Mouse (Mus musculus) liver, embryonic 13.5 days (tissue): ENCODE data around the gene Jpt1. TPM values are rescaled to one million over a fixed set of nuclear protein-coding genes. Genes with fewer than 3 reads are reported as not detected.
"Not testable (repeated sequence)": the region's sequence is repeated elsewhere in the genome, so short reads cannot be mapped to it uniquely, and the experiment has no call there.

Source experiments
- ATAC-seq: fragments of 200-750 bp; cut with Nextera tagmentation; 2 replicates; pipeline ENCODE4 v1.8.0; 2017; ENCODE audit warnings: low read depth, mild to moderate bottlenecking, moderate number of reproducible peaks, moderate library complexity
- DNase-seq: peaks from one replicate; pipeline ENCODE4 v3.0.0; 2022
- H3K27ac ChIP-seq: fragments of 300-500 bp; sonication (generic); 2 replicates; pipeline ENCODE4 v1.5.1; 2015; ENCODE audit warnings: moderate library complexity, mild to moderate bottlenecking, inconsistent platforms
- H3K27me3 ChIP-seq: fragments of 300-500 bp; sonication (generic); 2 replicates; pipeline ENCODE4 v1.6.1; 2015; ENCODE audit warnings: mild to moderate bottlenecking, inconsistent platforms
- H3K36me3 ChIP-seq: fragments of 300-500 bp; sonication (generic); 2 replicates; pipeline ENCODE4 v1.6.1; 2015; ENCODE audit warnings: mild to moderate bottlenecking, inconsistent platforms
- H3K4me1 ChIP-seq: fragments of 300-500 bp; sonication (generic); replicated peaks from 2 replicates; pipeline ENCODE4 v1.6.1; 2015; ENCODE audit warnings: inconsistent platforms
- H3K4me2 ChIP-seq: fragments of 300-500 bp; sonication (generic); 2 replicates; pipeline ENCODE4 v1.6.1; 2015; ENCODE audit warnings: inconsistent platforms, mild to moderate bottlenecking, moderate library complexity
- H3K4me3 ChIP-seq: fragments of 300-500 bp; sonication (generic); replicated peaks from 2 replicates; pipeline ENCODE4 v1.5.1; 2015; ENCODE audit warnings: mild to moderate bottlenecking, inconsistent platforms
- H3K9ac ChIP-seq: fragments of 300-500 bp; sonication (generic); 2 replicates; pipeline ENCODE4 v1.6.1; 2015; ENCODE audit warnings: mild to moderate bottlenecking, inconsistent platforms
- H3K9me3 ChIP-seq: fragments of 300-500 bp; sonication (generic); replicated peaks from 2 replicates; pipeline ENCODE4 v1.6.1; 2016; ENCODE audit warnings: inconsistent platforms
- WGBS: fragments of 180-500 bp; shearing (Covaris S2); methylation state at CpG from one replicate; pipeline ENCODE4 v1.1.7; 2015; ENCODE audit not compliant: insufficient replicate concordance; 5-methylcytosine and 5-hydroxymethylcytosine counted together
- polyA plus RNA-seq: library from polyadenylated mRNA; unstranded; fragments of >200 nt; fragmentation: Nextera tagmentation; extraction: Ambion mirVana; gene quantifications from 2 replicates; pipeline ENCODE4 v1.2.1, GENCODE M21; 2015

Jpt1 gene
- polyA plus RNA-seq, 1 experiment from 2014 or later: 292 TPM

DNA sequence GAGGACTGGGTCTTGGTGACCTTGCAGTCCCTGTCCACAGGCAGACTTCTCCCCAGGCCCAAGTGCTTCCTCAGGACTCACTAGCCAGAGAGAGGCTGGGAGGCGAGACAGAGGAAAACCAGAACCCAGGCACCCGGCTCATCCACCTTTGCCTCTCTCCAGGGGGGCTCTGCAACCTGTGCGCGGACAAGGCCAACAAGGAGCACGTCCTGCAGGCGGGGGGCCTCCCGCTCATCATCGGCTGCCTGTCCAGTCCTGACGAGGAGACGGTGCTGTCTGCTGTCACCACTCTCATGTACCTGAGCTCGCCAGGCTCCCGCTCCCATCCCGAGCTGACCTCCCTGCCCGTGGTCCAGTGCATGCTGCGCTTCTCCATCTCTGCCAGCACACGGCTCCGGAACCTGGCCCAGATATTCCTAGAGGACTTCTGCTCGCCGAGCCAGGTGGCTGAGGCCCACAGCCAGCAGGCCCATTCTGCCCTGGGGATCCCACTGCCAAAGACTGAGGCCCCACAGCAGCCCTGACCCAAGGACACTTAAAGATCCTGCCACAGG lies 25.6 kb downstream of the Jpt1 start:
- Histone ChIP-seq H3K9me3 (no peaks in the 10 kb centered on the region), H3K4me2 (no peak overlapping the region), H3K4me1 (peaks cover 27% of the 10 kb centered on the region), H3K9ac (no peak overlapping the region), H3K36me3 (peaks cover 15% of the 10 kb centered on the region; the same call in 1 of the 2 replicates), H3K27ac (no peak overlapping the region), H3K27me3 (no peaks in the 10 kb centered on the region), H3K4me3 (no peak overlapping the region)
- 85% methylated on average over 19 of the region's 19 CpGs for WGBS
- ATAC-seq (no peak), DNase-seq (no peak)

DNA sequence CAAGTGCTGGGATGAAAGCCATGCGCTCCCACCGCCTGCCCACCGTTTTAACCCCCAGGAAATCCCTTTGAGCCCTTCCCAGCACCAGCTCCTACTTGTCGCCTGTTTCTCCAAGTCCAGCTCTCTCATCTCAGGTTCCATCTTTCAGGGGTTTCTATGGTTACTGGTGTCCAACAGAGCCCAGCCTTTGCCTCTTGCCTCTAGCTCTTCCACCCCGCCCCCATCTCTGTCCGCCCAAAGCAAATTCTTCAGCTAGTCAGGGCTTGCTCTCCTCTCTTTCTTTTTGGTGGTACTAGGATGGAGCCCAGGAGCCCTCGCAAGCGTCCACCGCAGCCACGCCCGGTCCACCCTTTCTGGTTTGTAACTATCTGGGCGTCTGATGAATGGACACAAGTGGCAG lies 29.0 kb downstream of the Jpt1 start:
- no peak for ATAC-seq
- peaks cover 4% of the 10 kb centered on the region for H3K4me1 ChIP-seq
- no peak overlapping the region for H3K9ac ChIP-seq
- 83% methylated on average over 12 of the region's 12 CpGs for WGBS
- H3K27ac ChIP-seq: no peak overlapping the region
- no peak overlapping the region for H3K4me2 ChIP-seq
- no peak overlapping the region for H3K4me3 ChIP-seq
- DNase-seq: no peak
- H3K27me3 ChIP-seq: no peaks in the 10 kb centered on the region
- no peaks in the 10 kb centered on the region for H3K9me3 ChIP-seq
- H3K36me3 ChIP-seq: peaks cover 14% of the 10 kb centered on the region; the same call in 1 of the 2 replicates

DNA sequence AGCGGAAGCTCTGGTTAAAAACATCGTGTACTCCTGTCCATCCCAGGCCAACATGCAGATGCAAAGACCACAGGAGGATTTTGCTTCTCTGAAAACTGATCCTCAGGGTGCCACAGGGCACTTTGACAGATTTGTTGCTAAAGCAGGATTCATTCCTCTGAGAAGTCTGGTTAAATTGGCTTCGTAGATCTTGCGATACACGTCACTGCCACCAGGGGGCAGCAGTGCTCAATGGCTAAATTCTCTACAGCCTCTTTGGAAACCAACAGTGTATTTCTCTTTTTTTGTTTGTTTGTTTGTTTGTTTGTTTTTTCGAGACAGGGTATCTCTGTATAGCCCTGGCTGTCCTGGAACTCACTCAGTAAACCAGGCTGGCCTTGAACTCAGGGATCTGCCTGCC lies 30.5 kb downstream of the Jpt1 start:
- Histone ChIP-seq H3K27ac (no peak overlapping the region), H3K9me3 (no peaks in the 10 kb centered on the region), H3K4me1 (no peaks in the 10 kb centered on the region), H3K9ac (no peak overlapping the region), H3K36me3 (0 out of 2 replicates have a peak, but pooled peaks cover under 1% of the 10 kb centered on the region), H3K27me3 (no peaks in the 10 kb centered on the region), H3K4me2 (no peak overlapping the region), H3K4me3 (no peak overlapping the region)
- DNase-seq (peak; percentile 66), ATAC-seq (no peak)
- WGBS: 19% methylated on average over 6 of the region's 6 CpGs

GRCm38 (mm10) chr11:115483278-115483677 lies 30.9 kb downstream of the Jpt1 start:
- ATAC-seq: no peak
- Histone ChIP-seq H3K4me2 (no peak overlapping the region), H3K9ac (no peak overlapping the region), H3K27ac (no peak overlapping the region), H3K4me1 (no peaks in the 10 kb centered on the region), H3K4me3 (no peak overlapping the region), H3K27me3 (no peaks in the 10 kb centered on the region), H3K9me3 (no peaks in the 10 kb centered on the region), H3K36me3 (no peaks in the 10 kb centered on the region)
- 70% methylated on average over 11 of the region's 11 CpGs for WGBS
- DNase-seq: no peak

- H3K9me3 ChIP-seq: no peaks in the 10 kb centered on the region
- peaks cover 8% of the 10 kb centered on the region for H3K4me1 ChIP-seq
- no peaks in the 10 kb centered on the region for H3K27me3 ChIP-seq
- H3K36me3 ChIP-seq: no peaks in the 10 kb centered on the region
- no peak for DNase-seq
- no peak overlapping the region for H3K4me3 ChIP-seq
- H3K9ac ChIP-seq: no peak overlapping the region
- 74% methylated on average over 6 of the region's 6 CpGs for WGBS
- no peak overlapping the region for H3K27ac ChIP-seq
- ATAC-seq: no peak
- no peak overlapping the region for H3K4me2 ChIP-seq
These were observed 32.5 kb downstream of the Jpt1 start for GRCm38 (mm10) chr11:115481553-115482259.

- WGBS: 65% methylated on average over 9 of the region's 9 CpGs
- Histone ChIP-seq H3K27me3 (no peaks in the 10 kb centered on the region), H3K4me1 (peaks cover 37% of the 10 kb centered on the region), H3K27ac (no peak overlapping the region), H3K4me2 (no peak overlapping the region), H3K36me3 (no peaks in the 10 kb centered on the region), H3K4me3 (no peak overlapping the region), H3K9ac (no peak overlapping the region), H3K9me3 (no peaks in the 10 kb centered on the region)
- ATAC-seq (no peak), DNase-seq (no peak)
These were observed 35.8 kb downstream of the Jpt1 start for GRCm38 (mm10) chr11:115478296-115478938.

DNA sequence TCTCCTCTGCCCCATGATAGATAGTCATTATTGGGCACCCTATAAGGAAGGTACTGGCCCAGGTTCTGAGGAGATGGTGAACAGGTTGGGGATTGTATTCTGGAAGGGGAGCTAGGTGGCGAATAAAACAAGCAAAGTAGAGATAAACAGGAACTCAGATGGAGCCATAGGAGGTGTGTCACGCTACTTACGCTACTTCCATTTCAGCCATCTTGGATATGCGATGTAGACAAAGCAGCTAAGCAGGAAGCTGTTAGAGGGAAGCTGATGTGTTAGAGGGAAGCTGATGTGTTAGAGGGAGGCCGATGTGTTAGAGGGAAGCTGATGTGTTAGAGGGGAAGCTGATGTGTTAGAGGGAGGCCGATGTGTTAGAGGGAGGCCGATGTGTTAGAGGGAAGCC lies 36.8 kb downstream of the Jpt1 start:
- H3K36me3 ChIP-seq, H3K9me3 ChIP-seq, H3K9ac ChIP-seq, ATAC-seq, DNase-seq, H3K27me3 ChIP-seq: not testable (repeated sequence)
- peaks cover 44% of the 10 kb centered on the region for H3K4me1 ChIP-seq
- 0 out of 2 replicates have a peak overlapping the region, but pooled peaks have one; percentile 89 for H3K4me3 ChIP-seq
- peak overlapping the region; percentile 96 for H3K4me2 ChIP-seq
- H3K27ac ChIP-seq: 0 out of 2 replicates have a peak overlapping the region, but pooled peaks have one; percentile 27
- 47% methylated on average over 7 of the region's 7 CpGs for WGBS

DNA sequence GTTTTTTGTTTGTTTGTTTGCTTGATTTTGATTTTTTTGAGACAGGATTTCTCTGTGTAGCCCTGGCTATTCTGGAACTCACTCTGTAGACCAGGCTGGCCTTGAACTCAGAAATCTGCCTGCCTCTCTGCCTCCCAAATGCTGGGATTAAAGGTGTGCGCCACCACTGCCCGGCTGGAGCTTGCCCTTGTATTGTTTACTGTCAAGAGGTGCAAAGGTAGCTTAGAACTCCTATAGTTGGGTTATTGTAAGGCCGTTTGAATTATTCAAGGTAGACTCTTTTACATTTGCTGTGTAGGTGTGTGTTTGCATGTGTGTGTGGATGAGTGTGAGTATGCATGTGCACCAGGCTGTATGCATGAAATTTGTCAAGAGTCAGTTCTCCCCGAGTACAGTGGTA lies 37.6 kb downstream of the Jpt1 start:
- ATAC-seq, H3K36me3 ChIP-seq, DNase-seq, H3K9me3 ChIP-seq, H3K27me3 ChIP-seq: not testable (repeated sequence)
- peak overlapping the region; percentile 96 for H3K4me2 ChIP-seq
- peak overlapping the region; percentile 89 for H3K4me3 ChIP-seq
- peaks cover 45% of the 10 kb centered on the region for H3K4me1 ChIP-seq
- H3K27ac ChIP-seq: 0 out of 2 replicates have a peak overlapping the region, but pooled peaks have one; percentile 27
- WGBS: 75% methylated on average over 4 of the region's 4 CpGs
- peak overlapping the region; percentile 90 for H3K9ac ChIP-seq

GRCm38 (mm10) chr11:115475758-115476237 lies 38.4 kb downstream of the Jpt1 start:
- H3K27ac ChIP-seq: peak overlapping the region; percentile 78
- no peaks in the 10 kb centered on the region for H3K9me3 ChIP-seq
- no peaks in the 10 kb centered on the region for H3K36me3 ChIP-seq
- WGBS: 2% methylated on average over 28 of the region's 28 CpGs
- H3K4me1 ChIP-seq: peaks cover 45% of the 10 kb centered on the region
- ATAC-seq: peak; percentile 45
- peak overlapping the region; percentile 96 for H3K4me2 ChIP-seq
- H3K4me3 ChIP-seq: peak overlapping the region; percentile 89
- H3K9ac ChIP-seq: peak overlapping the region; percentile 90
- DNase-seq: no peak
- H3K27me3 ChIP-seq: no peaks in the 10 kb centered on the region

GRCm38 (mm10) chr11:115475025-115475757 lies 39.0 kb downstream of the Jpt1 start, which contains the start of gene Armc7:
Gene Armc7, plus strand, starts transcription at chr11:115475667.
- Histone ChIP-seq H3K27me3 (no peaks in the 10 kb centered on the region), H3K4me1 (peaks cover 45% of the 10 kb centered on the region), H3K27ac (peak within 1 kb of the TSS; percentile 78), H3K9ac (peak within 1 kb of the TSS; percentile 90), H3K36me3 (no peaks in the 10 kb centered on the region), H3K9me3 (no peaks in the 10 kb centered on the region; the same call in 1 of the 2 replicates), H3K4me3 (peak within 1 kb of the TSS; percentile 89), H3K4me2 (peak within 1 kb of the TSS; percentile 96)
- WGBS: under 1% methylated on average over 26 of the region's 26 CpGs
- DNase-seq (peak; percentile 91), ATAC-seq (peak; percentile 97)
